ENCODE assay signal across 8 mouse cellular contexts in the genomic region with DNA sequence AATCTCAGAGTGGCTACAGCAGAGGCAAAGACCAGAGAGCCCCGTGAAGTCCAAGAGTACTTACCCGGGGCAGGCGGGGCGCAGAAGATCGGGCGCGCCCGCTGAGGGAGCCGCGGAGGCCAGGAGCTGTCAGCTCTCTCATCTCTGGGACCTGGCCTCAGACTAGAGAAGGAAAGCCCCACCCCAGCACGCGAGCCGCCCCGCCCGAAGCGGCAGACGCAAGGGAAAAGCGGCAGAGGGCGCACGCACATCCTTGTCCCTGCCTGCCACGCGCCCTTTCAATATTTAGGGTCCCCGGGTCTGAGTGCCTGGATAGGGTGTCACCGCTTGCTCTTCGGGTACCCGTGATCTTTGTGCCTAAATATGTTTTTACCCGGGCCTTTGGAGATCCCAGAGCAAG. TPM values are rescaled to one million over a fixed set of nuclear protein-coding genes. Genes with fewer than 3 reads are reported as not detected.
DNase-seq lines count a peak whose midpoint lies in the region; ATAC-seq and TF ChIP-seq lines count a peak whose summit lies in the region.

A gene (minus strand): TSS at position 165 of the 400 bp plus-strand sequence.

- H3K4me1 ChIP-seq in embryonic facial prominence, embryonic 12.5 days = no peaks in the 10 kb centered on the region
- H3K4me1 ChIP-seq in heart, embryonic 13.5 days = no peaks in the 10 kb centered on the region
- H3K4me1 ChIP-seq in kidney, postnatal 0 days (replicated peaks; ENCODE audit: insufficient read depth, low read length) = no peaks in the 10 kb centered on the region

- H3K9me3 ChIP-seq in embryonic facial prominence, embryonic 12.5 days = no peaks in the 10 kb centered on the region
- H3K9me3 ChIP-seq in heart, embryonic 13.5 days = no peaks in the 10 kb centered on the region
- no peaks in the 10 kb centered on the region for H3K9me3 ChIP-seq in kidney, postnatal 0 days (replicated peaks; ENCODE audit: low read length)

- H3K4me3 ChIP-seq in left cerebral cortex, adult 2 months = peak within 1 kb of the TSS; percentile 36
- peak within 1 kb of the TSS; percentile 20 for H3K4me3 ChIP-seq in embryonic facial prominence, embryonic 12.5 days
- peak within 1 kb of the TSS; percentile 39 for H3K4me3 ChIP-seq in heart, embryonic 13.5 days
- H3K4me3 ChIP-seq in kidney, postnatal 0 days (replicated peaks; ENCODE audit: low read depth, low read length) = no peak within 1 kb of the TSS

- TF ChIP-seq CTCF in left cerebral cortex, adult 2 months (IDR thresholded peaks at IDR 0.05) = peak; percentile 54
- TF ChIP-seq CTCF in kidney, postnatal 0 days (IDR thresholded peaks at IDR 0.05; ENCODE audit: low read depth) = peak; percentile 54

- H3K27me3 ChIP-seq in embryonic facial prominence, embryonic 12.5 days = peaks cover 16% of the 10 kb centered on the region; the same call in 1 of the 2 replicates
- peaks cover 36% of the 10 kb centered on the region for H3K27me3 ChIP-seq in heart, embryonic 13.5 days (replicated peaks)
- H3K27me3 ChIP-seq in kidney, postnatal 0 days (ENCODE audit: insufficient read depth, low read length) = no peaks in the 10 kb centered on the region

- intact Hi-C loops in left cerebral cortex, adult 2 months (cut with DNase I) = no loop called here

- no peak within 1 kb of the TSS for H3K9ac ChIP-seq in embryonic facial prominence, embryonic 12.5 days
- peak within 1 kb of the TSS; percentile 55 for H3K9ac ChIP-seq in heart, embryonic 13.5 days
- H3K9ac ChIP-seq in kidney, postnatal 0 days (ENCODE audit: low read depth, low read length) = no peak within 1 kb of the TSS

- ATAC-seq in embryonic facial prominence, embryonic 12.5 days (ENCODE audit: insufficient number of reproducible peaks, insufficient read depth, low FRiP score, low TSS enrichment) = peak; percentile 22; the same call in 1 of the 2 replicates
- ATAC-seq in heart, embryonic 13.5 days (ENCODE audit: extremely low read depth, insufficient number of reproducible peaks, low FRiP score, low TSS enrichment) = no peak
- ATAC-seq in kidney, postnatal 0 days (replicated peaks; ENCODE audit: low FRiP score, low read depth) = 0 out of 2 replicates have a peak, but pooled peaks have one; percentile 57
- ATAC-seq in inflammation-experienced regulatory T-cells, adult 6 months = no peak

- H3K4me2 ChIP-seq in embryonic facial prominence, embryonic 12.5 days (replicated peaks) = peak within 1 kb of the TSS; percentile 56
- H3K4me2 ChIP-seq in heart, embryonic 13.5 days = peak within 1 kb of the TSS; percentile 66
- peak within 1 kb of the TSS; percentile 54 for H3K4me2 ChIP-seq in kidney, postnatal 0 days (ENCODE audit: low read length)

- H3K27ac ChIP-seq in left cerebral cortex, adult 2 months = no peak within 1 kb of the TSS
- H3K27ac ChIP-seq in embryonic facial prominence, embryonic 12.5 days = no peak within 1 kb of the TSS
- no peak within 1 kb of the TSS for H3K27ac ChIP-seq in heart, embryonic 13.5 days (replicated peaks)
- no peak within 1 kb of the TSS for H3K27ac ChIP-seq in kidney, postnatal 0 days

- WGBS in embryonic facial prominence, embryonic 12.5 days = 1% methylated on average over 27 of the region's 27 CpGs
- under 1% methylated on average over 27 of the region's 27 CpGs for WGBS in heart, embryonic 13.5 days
- under 1% methylated on average over 26 of the region's 27 CpGs for WGBS in kidney, postnatal 0 days

- peak; percentile 38 to 60 for DNase-seq in left cerebral cortex, adult 2 months (ENCODE audit: extremely low spot score in 1 of 2, low spot score in 2 of 2)
- DNase-seq in left cerebral cortex, adult 11 months (ENCODE audit: low spot score) = no peak
- DNase-seq in kidney, postnatal 0 days (ENCODE audit: low spot score) = peak; percentile 58
- DNase-seq in lung, postnatal 10 days = peak; percentile 78
- DNase-seq in retina, embryonic 14.5 days (ENCODE audit: low spot score) = peak; percentile 68

- H3K36me3 ChIP-seq in embryonic facial prominence, embryonic 12.5 days = no peaks in the 10 kb centered on the region
- H3K36me3 ChIP-seq in heart, embryonic 13.5 days = no peaks in the 10 kb centered on the region
- no peaks in the 10 kb centered on the region for H3K36me3 ChIP-seq in kidney, postnatal 0 days (ENCODE audit: insufficient read depth, low read length)

RNA-seq across cellular contexts. Expression of the gene that starts here (rescaled TPM):
- 1 to 10 TPM in 1 of 2 experiments, under 1 TPM in 1; 0.33 to 1.3 TPM for total RNA-seq in left cerebral cortex, adult 2 months (2021)
- 1.2 and 1.7 TPM in 2 replicates for polyA plus RNA-seq in embryonic facial prominence, embryonic 12.5 days (2016; fragmentation: Nextera tagmentation; extraction: Ambion mirVana)
- 0.51 and 0.61 TPM in 2 replicates for polyA plus RNA-seq in heart, embryonic 13.5 days (2015; fragmentation: Nextera tagmentation; extraction: Ambion mirVana)
- 0.45 and 0.46 TPM in 2 replicates for polyA plus RNA-seq in kidney, postnatal 0 days (2015; fragmentation: Nextera tagmentation; extraction: Ambion mirVana)
- polyA plus RNA-seq in inflammation-experienced regulatory T-cells, adult 6 months (2017; shearing (Covaris generic)) = under 1 TPM in 2 of 3 experiments, not detected in 1; 0.09 to 0.16 TPM

Comparison
In these comparisons a context has a peak if more than half of its experiments do, and no peak if none do; other contexts are left out.
1. Peak in DNase-seq, ATAC-seq and H3K4me2 ChIP-seq in kidney, postnatal 0 days; RNA of the gene not detected or under 1 TPM.